Mouse (Mus musculus) granulocyte monocyte progenitor cell, adult 5-6 weeks (primary cell): ENCODE data around the gene Coq5. TPM values are rescaled to one million over a fixed set of nuclear protein-coding genes. Genes with fewer than 3 reads are reported as not detected.
"Not testable (repeated sequence)": the region's sequence is repeated elsewhere in the genome, so short reads cannot be mapped to it uniquely, and the experiment has no call there.

Source experiments
- ATAC-seq: replicated peaks from 2 replicates; pipeline ENCODE4 v1.8.0; 2016; ENCODE audit warnings: mild to moderate bottlenecking, moderate TSS enrichment, inconsistent platforms; ENCODE audit not compliant: poor library complexity, severe bottlenecking
- total RNA-seq, 2 experiments: library from RNA; stranded (forward) in 1 of 2; stranded (reverse) in 1 of 2; fragments of 200-712, 200-1000 nt in 1 of 2; fragments of >200 nt in 1 of 2; fragmentation: Nextera tagmentation in 1 of 2; gene quantifications; 2 replicates each; pipeline ENCODE4 v1.2.3; 2014 to 2017

The Coq5 gene
- total RNA-seq, 2 experiments from 2014 or later = 24.8 to 35.3 TPM

DNA sequence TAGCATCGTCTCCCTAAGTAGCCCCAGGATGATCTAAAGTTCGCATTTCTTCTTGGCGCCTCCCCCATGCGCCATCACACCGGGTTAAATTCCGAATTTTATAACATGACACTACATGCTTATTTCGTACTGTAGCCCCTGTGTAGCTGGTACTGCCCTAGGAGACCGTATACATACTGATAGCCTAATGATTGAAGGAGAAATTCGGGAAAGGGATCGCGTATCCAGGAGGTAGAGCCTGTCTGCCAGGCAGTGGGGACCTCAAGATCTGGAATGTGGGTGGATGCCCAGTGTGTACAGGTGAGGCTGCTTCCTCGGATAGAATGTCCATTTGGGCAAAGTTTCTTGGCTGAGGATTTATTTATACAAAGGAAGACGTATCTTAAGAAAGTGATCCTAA, 22.1 kb downstream of the Coq5 start:
- ATAC-seq = no peak

DNA sequence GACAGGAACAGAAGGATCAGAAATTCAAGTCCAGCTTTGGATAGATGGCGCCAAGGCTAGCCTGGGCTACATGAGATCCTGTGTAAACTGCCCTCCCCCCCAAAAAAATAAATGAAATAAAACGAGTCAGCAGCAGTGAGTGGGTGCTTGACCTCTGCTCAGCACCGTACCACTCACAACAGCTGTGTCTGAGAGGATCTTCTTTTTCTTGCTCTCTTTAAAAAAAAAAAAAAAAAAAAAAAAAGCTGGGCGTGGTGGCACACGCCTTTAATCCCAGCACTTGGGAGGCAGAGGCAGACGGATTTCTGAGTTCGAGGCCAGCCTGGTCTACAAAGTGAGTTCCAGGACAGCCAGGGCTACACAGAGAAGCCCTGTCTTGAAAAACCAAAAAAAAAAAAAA, 22.7 kb downstream of the Coq5 start:
- not testable (repeated sequence) for ATAC-seq

DNA sequence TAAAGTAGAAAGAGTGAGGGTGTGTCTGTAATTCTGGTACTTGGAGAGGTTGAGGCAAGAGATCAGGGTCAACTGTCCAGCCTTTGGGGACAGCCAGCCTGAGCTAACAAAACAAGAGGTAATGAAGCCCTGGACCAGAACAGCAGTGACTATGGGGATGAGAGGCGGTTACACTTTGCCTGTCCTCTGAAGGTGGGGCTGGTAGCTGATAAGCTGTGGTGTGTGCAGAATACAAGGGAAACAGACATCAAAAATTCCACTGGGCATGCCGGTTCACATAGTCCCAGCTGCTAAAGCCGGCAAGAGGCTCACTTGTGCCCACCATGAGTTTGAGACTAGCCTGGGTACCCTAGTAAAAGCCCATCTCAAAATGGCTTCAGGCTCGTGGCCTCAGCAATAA, 32.9 kb downstream of the Coq5 start:
- no peak for ATAC-seq

DNA sequence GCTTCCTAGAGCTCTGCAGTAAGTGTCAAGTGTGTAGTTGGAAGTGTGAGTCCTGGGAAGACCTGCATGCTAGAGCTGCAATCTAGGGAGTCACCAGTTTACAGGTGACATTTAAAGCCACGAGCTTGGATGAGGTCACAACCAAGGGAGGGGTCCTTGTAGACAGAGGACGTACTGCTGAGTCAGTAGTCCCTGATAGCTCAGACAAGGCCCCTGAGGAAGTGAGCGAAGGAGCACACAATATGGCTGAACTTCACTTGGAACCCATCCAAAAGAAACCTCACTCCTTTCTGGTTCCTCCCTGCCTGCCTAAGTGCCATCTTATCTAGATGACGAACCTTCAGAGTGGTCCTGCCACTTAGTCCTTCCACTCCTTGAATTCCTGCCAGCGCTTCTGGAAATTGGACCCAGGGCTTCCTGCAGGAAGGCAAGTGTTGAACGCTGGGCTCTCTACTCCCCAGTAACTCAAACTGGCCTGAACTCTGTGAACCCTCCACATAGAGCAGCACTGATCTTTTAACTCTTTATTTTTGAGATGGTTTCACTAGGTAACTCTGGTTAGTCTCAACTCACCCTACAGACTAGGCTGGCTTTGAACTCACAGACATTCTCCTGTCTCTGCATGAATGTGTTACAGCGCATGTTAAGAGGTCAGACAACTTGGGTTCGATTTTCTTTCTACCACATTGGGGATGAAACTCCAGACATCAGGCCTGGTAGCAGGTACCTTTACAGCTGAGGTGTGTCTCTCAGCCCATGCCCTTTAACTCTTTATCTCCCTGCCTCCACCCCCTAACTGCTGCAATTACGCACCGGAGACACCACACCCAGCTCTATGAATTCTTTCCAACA, 33.6 kb downstream of the Coq5 start:
- peak; percentile 81 for ATAC-seq

DNA sequence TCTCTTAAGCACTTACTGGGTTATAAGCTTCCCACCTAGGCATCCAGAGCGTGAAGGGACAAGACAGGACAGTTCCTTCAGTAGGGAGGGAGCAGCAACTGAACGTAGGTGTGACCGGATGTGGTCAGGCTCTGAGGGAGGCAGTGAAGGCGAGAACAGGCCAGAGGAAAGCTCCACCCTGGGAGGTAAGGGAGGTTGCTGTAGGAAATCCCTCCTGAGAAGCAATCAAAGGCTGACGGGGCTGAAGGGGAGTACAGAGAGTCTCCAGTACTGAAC, 34.1 kb downstream of the Coq5 start:
- no peak for ATAC-seq

DNA sequence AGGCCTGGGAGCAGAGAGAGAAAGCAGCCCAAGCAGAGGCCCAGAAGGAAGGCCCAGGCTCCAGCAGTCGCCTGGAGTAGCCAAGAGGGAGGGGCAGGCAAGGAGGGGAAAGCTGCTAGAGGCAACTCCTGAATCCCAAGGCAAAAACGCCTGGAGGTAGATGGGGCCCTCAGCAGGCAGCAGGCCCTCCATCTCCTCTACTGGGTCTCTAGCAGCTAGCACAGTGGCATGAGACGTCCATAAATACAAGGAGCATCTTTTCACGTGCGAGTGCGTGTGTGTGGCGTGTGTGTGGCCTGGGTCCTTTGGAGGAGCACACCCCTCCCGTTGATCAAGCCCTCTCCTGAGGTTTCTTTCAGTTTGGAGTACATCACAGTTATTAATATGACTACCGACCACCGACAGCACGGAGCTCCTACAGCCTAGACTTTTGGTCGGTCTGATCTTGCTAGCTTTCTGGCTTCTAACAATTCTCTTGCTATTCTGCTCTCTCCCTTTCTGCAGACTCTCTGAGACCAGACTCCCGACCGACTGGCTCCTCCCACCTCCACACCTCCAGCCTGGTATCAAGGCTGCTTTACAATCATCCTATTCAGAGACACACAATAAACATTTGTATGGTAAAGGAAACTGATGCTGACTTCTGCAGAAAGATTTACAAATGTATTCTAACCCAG, 37.6 kb downstream of the Coq5 start:
- no peak for ATAC-seq

DNA sequence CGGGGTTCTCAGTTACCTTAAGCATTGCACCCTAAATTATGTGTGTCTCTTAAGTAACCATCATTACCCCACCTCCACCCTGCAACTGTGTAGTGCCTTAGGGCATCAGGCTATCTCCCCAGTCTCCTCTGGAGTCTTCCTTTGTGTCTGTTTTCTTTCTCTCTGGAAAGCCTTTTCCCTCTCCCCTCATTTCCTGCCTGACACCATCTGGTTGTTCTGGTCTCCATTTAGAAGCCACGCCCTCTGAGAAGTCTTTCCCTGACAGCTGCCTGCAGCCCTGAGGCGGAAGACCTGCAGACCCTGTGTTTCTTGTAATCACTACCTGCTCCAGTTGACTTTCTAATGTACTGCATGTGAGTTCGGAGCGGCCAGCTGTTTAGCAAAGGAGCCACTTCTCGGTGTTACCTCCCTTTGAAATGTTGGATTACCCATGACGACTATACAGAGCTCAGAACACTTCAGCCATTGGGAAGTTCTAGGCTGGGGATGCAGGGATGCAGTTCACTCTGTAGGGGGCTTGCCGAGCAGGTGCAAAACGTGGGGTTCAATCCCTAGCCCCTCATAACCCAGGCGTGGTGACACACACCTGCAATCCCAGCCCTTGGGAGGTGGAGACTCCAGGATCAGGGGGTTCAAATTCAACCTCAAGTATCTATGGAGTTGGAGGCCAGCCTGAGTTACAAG, 38.3 kb downstream of the Coq5 start:
- ATAC-seq = no peak

DNA sequence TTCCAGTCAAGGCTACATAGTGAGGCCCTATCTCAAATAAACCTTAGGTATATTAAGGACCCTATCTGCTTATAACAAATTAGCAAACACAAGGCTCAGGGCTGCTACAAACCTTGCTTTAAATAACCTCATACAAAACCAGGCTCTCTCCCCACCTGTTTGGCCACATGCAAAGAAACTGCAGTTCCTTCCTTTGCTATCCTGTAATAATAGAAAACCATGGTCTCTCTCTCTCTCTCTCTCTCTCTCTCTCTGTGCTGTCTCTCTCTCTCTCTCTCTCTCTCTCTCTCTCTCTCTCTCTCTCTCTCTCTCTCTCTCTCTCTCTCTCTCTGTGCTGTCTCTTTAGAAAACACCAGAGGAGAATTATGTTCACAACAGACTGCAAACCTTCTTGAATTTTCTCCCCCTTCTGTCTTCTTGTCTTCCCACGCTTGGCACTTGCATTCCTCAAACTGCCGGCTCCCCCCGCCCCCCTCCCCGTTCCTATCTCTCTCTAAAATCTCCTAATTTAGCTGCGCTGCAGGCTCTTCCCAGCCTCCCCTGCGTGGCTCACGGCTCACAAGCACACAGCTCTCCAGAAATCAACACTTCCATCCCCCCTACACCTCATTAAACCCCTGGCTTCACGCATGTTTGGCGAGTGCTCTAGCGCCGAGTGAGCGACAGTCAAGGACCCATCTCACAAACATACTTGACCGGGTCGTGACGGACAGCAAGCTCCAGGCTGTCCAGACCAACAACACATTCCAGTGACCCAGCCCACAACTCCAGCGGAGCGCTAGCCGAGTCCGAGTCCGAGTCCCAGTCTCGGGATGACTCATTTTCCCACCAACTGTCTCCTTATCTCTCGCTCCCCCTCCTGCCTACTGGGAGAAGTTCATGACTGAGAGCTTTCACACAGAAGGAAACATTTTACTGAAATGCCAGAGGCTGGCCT, 39.8 kb downstream of the Coq5 start:
- peak; percentile 97 for ATAC-seq

DNA sequence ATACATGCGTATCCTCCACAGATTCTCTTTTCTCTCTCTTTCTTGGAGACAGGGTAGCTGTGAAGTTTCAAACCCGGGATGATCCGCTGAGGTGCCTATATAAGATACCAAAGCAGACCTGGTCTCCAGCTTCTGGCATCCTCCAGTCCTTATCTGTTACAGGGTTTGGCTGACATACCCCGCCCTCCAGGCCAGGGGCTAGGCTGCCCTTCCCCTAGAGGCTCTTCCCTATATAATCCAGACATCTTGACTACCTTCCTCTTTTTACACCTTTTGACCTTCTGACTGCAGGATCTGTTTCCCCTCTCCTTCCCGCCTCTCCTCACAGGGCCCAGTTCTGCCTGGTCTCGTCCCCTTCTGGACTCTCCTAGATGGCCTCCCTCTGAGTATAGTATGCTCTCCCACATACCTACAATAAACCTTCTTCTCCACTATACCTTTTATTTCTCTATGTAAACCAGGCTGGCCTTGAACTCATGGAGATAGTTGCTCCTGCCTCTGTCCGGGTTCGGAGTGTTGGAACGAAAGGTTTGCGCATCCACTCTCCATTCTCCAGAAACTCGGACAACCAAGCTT, 46.9 kb downstream of the Coq5 start:
- ATAC-seq = peak; percentile 51

DNA sequence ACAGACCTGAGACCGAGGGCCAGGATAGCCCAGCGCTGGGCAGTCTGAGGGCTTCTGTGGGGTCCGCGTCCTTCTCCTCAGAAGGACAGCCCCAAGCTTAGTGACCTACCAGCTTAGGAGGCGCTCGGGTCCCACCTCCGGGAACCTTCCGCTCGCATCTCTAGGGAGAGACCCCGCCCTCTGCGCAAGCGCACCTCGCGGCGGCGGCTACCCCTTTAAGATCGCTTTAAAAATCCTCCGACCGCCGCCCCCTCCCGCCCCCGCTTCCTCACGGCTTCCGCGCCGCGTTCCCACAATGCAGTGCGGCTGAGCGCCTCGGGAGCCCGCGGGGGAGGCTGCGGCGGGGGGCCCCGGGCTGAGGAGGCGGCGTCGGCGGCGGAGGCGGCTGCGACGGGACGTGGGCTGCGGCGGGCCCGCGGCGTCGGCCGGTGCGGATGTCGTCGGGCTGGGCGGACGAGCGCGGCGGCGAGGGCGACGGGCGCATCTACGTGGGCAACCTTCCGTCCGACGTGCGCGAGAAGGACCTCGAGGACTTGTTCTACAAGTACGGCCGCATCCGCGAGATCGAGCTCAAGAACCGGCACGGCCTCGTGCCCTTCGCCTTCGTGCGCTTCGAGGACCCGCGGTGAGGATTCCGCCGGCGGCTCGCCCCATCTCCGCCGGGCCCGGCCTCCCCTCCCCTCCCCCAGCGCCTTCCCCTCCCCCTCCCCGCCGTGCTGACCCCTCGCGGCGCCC, 47.6 kb downstream of the Coq5 start, which contains the start of gene Srsf9:
TSS of gene Srsf9 (plus strand) at position 303 of the 735 bp plus-strand sequence.
- peak; percentile 89 for ATAC-seq

DNA sequence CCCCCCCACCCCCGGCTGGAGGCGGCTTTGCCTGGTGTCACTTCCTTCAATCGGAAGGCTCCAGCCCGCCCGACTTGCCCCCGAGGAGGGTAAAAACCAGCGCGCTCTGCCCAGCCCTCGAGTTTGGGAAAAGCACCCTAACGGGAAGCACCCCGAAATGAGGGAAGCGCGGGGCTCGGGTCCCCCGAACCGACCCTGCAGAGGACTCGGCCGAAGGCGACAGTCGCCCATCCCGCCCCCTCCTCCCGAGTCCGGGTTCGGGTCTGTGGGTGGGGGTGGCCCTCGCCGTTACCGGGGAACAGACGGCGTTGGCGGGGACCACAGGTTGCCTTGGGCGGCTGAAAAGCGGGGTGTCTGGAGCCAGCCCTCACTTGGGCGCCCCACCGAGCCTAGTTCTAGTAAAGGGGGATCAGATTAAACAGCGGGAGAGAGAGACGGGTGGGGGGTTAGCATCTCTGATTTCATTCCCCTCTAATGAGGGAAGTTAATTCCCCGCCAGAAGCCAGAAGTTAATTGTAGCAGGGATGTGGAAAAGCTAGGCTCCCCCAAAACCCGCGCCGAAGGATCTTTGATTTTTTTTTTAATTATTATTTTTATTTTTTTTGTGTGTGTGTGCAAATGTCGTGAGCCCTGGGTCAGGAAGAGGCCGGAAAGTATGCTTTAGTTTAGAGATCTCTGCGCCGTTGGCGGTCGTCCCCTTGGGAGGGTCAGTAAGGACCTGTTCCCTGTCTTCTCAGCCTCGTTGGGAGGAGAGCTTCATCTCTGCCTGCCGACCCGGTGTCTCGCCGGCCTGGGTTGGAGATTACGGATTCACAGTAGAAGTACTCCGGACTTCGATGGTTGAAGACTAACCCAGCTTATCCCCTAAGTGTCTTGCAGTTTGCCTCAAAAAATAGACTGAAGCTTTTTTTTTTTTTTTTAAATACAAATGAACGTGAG, 48.4 kb downstream of the Coq5 start:
- ATAC-seq = 0 out of 2 replicates have a peak, but pooled peaks have one; percentile 26

DNA sequence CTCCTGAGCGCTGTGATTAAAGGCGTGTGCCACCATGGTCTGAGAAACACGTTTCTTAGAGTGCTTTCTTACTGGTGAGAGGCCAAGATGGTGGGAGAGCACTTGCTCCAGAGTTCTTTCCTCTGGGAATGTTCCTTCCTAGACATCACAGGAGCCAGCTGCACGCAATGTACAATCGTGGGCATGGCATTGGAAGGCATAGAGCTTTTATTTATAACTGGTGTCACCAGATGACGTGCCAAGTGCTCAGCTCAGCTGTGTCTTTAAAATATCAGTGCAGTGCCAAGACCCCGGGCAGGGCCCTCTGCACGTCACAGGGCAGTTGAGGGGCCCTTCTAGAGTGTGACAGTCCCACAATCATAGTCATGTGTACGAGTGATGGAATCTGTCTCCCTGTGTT, 51.5 kb downstream of the Coq5 start:
- no peak for ATAC-seq

DNA sequence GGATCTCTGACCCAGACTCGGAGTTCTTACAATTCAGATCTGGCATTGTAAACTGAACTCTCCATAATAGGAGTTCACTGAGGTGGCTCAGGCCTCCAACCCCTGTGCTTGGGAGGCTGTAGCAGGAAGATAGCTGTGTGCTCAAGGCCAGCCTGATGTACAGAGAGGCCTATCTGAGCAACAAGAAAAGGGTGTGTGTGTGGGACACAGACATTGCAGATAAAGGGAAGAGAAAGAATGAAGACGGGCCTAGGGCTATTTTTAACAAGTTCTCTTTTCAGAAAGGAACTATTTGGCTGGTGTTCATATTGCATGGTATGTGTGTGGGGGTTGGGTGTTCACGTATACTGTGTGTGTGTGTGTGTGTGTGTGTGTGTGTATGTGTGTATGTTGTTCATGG, 54.2 kb downstream of the Coq5 start:
- ATAC-seq = peak; percentile 47

DNA sequence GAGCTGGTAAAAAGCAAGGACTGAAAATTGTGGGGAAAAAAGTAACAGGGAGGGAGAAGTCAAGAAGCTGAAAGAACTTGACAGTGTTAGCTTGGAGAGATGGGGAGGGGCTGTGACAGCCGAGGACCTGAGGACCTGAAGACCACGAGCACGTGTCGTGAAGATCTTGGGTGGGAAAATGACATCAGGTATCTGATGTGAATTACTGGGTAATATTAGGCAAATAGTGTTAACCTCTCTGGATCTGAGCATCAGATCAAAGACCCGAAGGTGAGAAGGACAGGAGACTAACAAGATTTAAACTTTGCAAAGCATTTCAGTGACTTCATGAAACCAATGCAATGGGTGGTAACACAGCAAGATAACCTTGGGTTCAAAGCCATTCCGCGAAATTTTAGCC, 60.5 kb downstream of the Coq5 start:
- no peak for ATAC-seq

DNA sequence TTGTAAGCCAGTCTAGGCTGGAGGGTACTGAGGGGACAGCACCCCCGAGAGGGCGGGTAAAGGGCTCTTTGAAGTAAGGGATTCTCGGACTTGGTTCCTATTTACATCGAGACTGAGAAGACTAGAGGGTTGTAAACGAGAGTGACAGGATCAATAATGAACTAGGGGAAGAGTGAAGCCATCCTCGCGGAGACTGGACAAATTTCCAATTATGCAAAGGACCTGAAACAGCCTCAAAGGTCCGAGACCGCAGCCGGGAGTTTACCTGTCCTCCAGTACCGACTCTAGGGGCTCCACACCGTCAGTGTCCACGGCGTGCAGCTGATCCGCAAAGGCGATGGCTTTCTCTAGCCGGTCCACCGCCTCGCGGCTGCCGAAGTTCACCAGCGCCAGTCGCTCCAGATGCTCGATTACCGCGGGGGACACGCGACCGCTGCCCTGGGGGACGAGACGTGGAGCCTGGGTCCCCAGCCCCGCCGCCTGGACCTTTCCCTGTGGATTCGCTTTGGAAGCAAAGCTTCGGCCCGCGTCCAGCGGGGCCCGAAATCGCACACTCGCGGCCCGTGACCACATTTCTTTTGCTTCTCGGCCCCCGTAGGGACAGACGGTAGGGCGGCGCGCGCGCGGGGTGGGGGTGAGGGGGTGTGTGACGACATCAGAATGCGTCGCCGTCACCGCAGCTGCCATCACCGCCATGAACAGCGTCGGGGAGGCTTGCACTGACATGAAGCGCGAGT, 61.3 kb downstream of the Coq5 start, which contains the start of the genes Gatc and Triap1:
TSS of gene Gatc (minus strand) at position 602 of the 737 bp plus-strand sequence.
TSS of gene Triap1 (plus strand) at position 649 of the 737 bp plus-strand sequence.
- ATAC-seq = peak; percentile 95

DNA sequence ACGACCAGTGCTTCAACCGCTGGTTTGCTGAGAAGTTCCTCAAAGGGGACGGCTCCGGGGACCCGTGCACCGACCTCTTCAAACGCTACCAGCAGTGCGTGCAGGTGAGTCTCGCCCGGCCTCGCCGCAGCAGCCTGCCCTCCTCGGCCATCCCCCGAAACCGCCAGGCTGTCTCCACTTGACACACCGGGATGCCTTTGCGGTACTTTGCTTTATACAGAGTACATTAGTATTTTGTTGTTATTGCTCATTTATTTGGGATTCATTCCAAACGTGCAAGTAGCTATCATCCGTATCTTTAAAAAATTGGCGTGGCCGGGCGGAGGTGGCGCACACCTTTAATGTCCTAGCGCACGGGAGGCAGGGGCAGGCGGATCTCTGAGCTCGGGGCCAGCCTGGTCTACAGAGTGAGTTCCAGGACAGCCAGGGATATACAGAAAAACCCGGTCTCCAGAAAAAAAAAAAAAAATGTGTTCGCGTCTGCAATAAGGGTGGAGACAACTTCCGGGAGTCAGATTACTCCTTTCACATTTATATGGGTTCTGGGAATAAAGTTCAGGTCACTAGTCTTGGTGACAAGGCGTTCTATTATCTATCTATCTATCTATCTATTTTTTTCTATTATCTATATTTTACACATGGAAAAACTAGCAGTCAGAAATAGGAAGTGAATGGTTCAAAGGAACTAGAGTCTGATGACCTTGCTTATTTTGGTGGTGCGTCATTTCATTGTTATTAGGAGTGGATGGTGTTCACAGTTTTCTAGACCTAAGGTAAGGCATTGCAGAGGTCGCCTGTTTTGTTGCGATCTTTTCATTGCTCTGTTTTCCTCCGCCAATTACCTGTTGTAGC, 62.1 kb downstream of the Coq5 start:
- ATAC-seq = no peak
